Mouse (Mus musculus) kidney, embryonic 16.5 days (tissue): ENCODE measurements around the gene Rab31. TPM values are rescaled to one million over a fixed set of nuclear protein-coding genes. Genes with fewer than 3 reads are reported as not detected.

Experiments
- ATAC-seq: fragments of 200-750 bp; cut with Nextera tagmentation; 2 replicates; pipeline ENCODE4 v1.8.0; 2017; ENCODE audit warnings: moderate TSS enrichment; ENCODE audit not compliant: low FRiP score, low TSS enrichment
- H3K27ac ChIP-seq: fragments of 300-500 bp; sonication (generic); 2 replicates; pipeline ENCODE4 v1.5.1; 2014; ENCODE audit warnings: low read length
- H3K27me3 ChIP-seq: fragments of 300-500 bp; sonication (generic); 2 replicates; pipeline ENCODE4 v1.6.1; 2014; ENCODE audit warnings: low read length, control low read depth, mixed read lengths; ENCODE audit not compliant: insufficient read depth
- H3K36me3 ChIP-seq: fragments of 300-500 bp; sonication (generic); 2 replicates; pipeline ENCODE4 v1.6.1; 2014; ENCODE audit warnings: low read length, control low read depth, mixed read lengths; ENCODE audit not compliant: insufficient read depth
- H3K4me1 ChIP-seq: fragments of 300-500 bp; sonication (generic); 2 replicates; pipeline ENCODE4 v1.6.1; 2014; ENCODE audit warnings: low read length, control low read depth, mixed read lengths; ENCODE audit not compliant: insufficient read depth
- H3K4me2 ChIP-seq: fragments of 300-500 bp; sonication (generic); replicated peaks from 2 replicates; pipeline ENCODE4 v1.6.1; 2014; ENCODE audit warnings: low read depth, low read length
- H3K4me3 ChIP-seq: fragments of 300-500 bp; sonication (generic); 2 replicates; pipeline ENCODE4 v1.5.1; 2014; ENCODE audit warnings: mild to moderate bottlenecking, low read length
- H3K9ac ChIP-seq: fragments of 300-500 bp; sonication (generic); replicated peaks from 2 replicates; pipeline ENCODE4 v1.6.1; 2014; ENCODE audit warnings: low read length
- H3K9me3 ChIP-seq: fragments of 300-500 bp; sonication (generic); 2 replicates; pipeline ENCODE4 v1.6.1; 2016; ENCODE audit warnings: low read length, control low read depth
- WGBS: fragments of 180-500 bp; shearing (Covaris S2); extraction: QIAGEN DNeasy Blood & Tissue Kit; methylation state at CpG from one replicate; pipeline ENCODE4 v1.1.7; 2014; 5-methylcytosine and 5-hydroxymethylcytosine counted together
- polyA plus RNA-seq: library from polyadenylated mRNA; unstranded; fragments of >200 nt; fragmentation: Nextera tagmentation; extraction: Ambion mirVana; gene quantifications from 2 replicates; pipeline ENCODE4 v1.2.1, GENCODE M21; 2015

Rab31 gene
- polyA plus RNA-seq, 1 experiment from 2014 or later, result 38.4 TPM

- Histone ChIP-seq H3K9ac (no peak overlapping the region), H3K4me2 (no peak overlapping the region), H3K27me3 (no peaks in the 10 kb centered on the region), H3K4me3 (no peak overlapping the region), H3K9me3 (no peaks in the 10 kb centered on the region), H3K36me3 (no peaks in the 10 kb centered on the region), H3K4me1 (peaks cover 21% of the 10 kb centered on the region; the same call in 1 of the 2 replicates), H3K27ac (no peak overlapping the region)
- WGBS, result 52% methylated on average over 4 of the region's 4 CpGs
- ATAC-seq, result no peak
These were observed 72.5 kb downstream of the Rab31 start for GRCm38 (mm10) chr17:65700060-65700459.

- Histone ChIP-seq H3K27ac (peak overlapping the region; percentile 68), H3K4me3 (no peak overlapping the region), H3K4me2 (no peak overlapping the region), H3K27me3 (no peaks in the 10 kb centered on the region), H3K9me3 (no peaks in the 10 kb centered on the region), H3K36me3 (no peaks in the 10 kb centered on the region), H3K9ac (no peak overlapping the region), H3K4me1 (peaks cover 21% of the 10 kb centered on the region; the same call in 1 of the 2 replicates)
- ATAC-seq, result peak; percentile 84
- 38% methylated on average over 12 of the region's 12 CpGs for whole genome bisulfite sequencing
These were observed 74.6 kb downstream of the Rab31 start for GRCm38 (mm10) chr17:65697791-65698463.

- no peak overlapping the region for H3K4me3 ChIP-seq
- 87% methylated on average over 13 of the region's 13 CpGs for whole genome bisulfite sequencing
- ATAC-seq, result no peak
- peaks cover 21% of the 10 kb centered on the region; the same call in 1 of the 2 replicates for H3K4me1 ChIP-seq
- H3K27ac ChIP-seq, result no peak overlapping the region
- no peaks in the 10 kb centered on the region for H3K9me3 ChIP-seq
- H3K4me2 ChIP-seq, result no peak overlapping the region
- H3K9ac ChIP-seq, result no peak overlapping the region
- no peaks in the 10 kb centered on the region for H3K36me3 ChIP-seq
- no peaks in the 10 kb centered on the region for H3K27me3 ChIP-seq
These were observed 75.6 kb downstream of the Rab31 start for GRCm38 (mm10) chr17:65696939-65697338.

- no peak for ATAC-seq
- Histone ChIP-seq H3K4me1 (no peaks in the 10 kb centered on the region), H3K4me3 (no peak overlapping the region), H3K9me3 (peaks cover 9% of the 10 kb centered on the region; the same call in 1 of the 2 replicates), H3K4me2 (no peak overlapping the region), H3K27ac (no peak overlapping the region), H3K27me3 (no peaks in the 10 kb centered on the region), H3K9ac (no peak overlapping the region), H3K36me3 (peaks cover 8% of the 10 kb centered on the region; the same call in 1 of the 2 replicates)
- WGBS, result 81% methylated on average over 4 of the region's 4 CpGs
These were observed 80.3 kb downstream of the Rab31 start for GRCm38 (mm10) chr17:65692276-65692675.

- WGBS, result 80% methylated on average over 2 of the region's 2 CpGs
- Histone ChIP-seq H3K4me3 (no peak overlapping the region), H3K27ac (no peak overlapping the region), H3K4me1 (no peaks in the 10 kb centered on the region), H3K36me3 (no peaks in the 10 kb centered on the region), H3K27me3 (no peaks in the 10 kb centered on the region), H3K9me3 (no peaks in the 10 kb centered on the region), H3K9ac (no peak overlapping the region), H3K4me2 (no peak overlapping the region)
- no peak for ATAC-seq
These were observed 88.8 kb downstream of the Rab31 start for GRCm38 (mm10) chr17:65683731-65684130.

GRCm38 (mm10) chr17:65683316-65683715 lies 89.2 kb downstream of the Rab31 start:
- Histone ChIP-seq H3K36me3 (no peaks in the 10 kb centered on the region), H3K4me2 (no peak overlapping the region), H3K9me3 (no peaks in the 10 kb centered on the region), H3K27ac (no peak overlapping the region), H3K4me1 (no peaks in the 10 kb centered on the region), H3K4me3 (no peak overlapping the region), H3K27me3 (no peaks in the 10 kb centered on the region), H3K9ac (no peak overlapping the region)
- no peak for ATAC-seq
- WGBS, result 86% methylated on average over 3 of the region's 3 CpGs

GRCm38 (mm10) chr17:65682071-65682680 lies 90.4 kb downstream of the Rab31 start:
- no peaks in the 10 kb centered on the region for H3K36me3 ChIP-seq
- no peak overlapping the region for H3K9ac ChIP-seq
- no peak for ATAC-seq
- 82% methylated on average over 5 of the region's 5 CpGs for WGBS
- H3K4me2 ChIP-seq, result no peak overlapping the region
- no peak overlapping the region for H3K27ac ChIP-seq
- no peaks in the 10 kb centered on the region for H3K27me3 ChIP-seq
- H3K9me3 ChIP-seq, result no peaks in the 10 kb centered on the region
- no peak overlapping the region for H3K4me3 ChIP-seq
- no peaks in the 10 kb centered on the region for H3K4me1 ChIP-seq

GRCm38 (mm10) chr17:65681516-65681915 lies 91.0 kb downstream of the Rab31 start:
- no peaks in the 10 kb centered on the region for H3K27me3 ChIP-seq
- H3K27ac ChIP-seq, result no peak overlapping the region
- H3K9ac ChIP-seq, result no peak overlapping the region
- no peaks in the 10 kb centered on the region for H3K4me1 ChIP-seq
- ATAC-seq, result no peak
- no peak overlapping the region for H3K4me2 ChIP-seq
- no peak overlapping the region for H3K4me3 ChIP-seq
- no peaks in the 10 kb centered on the region for H3K36me3 ChIP-seq
- 84% methylated on average over 6 of the region's 6 CpGs for WGBS
- no peaks in the 10 kb centered on the region for H3K9me3 ChIP-seq

- no peaks in the 10 kb centered on the region for H3K4me1 ChIP-seq
- no peak overlapping the region for H3K4me2 ChIP-seq
- no peak overlapping the region for H3K4me3 ChIP-seq
- no peaks in the 10 kb centered on the region for H3K36me3 ChIP-seq
- no peak for ATAC-seq
- no peak overlapping the region for H3K9ac ChIP-seq
- H3K27ac ChIP-seq, result no peak overlapping the region
- 88% methylated on average over 2 of the region's 2 CpGs for WGBS
- no peaks in the 10 kb centered on the region for H3K27me3 ChIP-seq
- H3K9me3 ChIP-seq, result no peaks in the 10 kb centered on the region
These were observed 91.6 kb downstream of the Rab31 start for GRCm38 (mm10) chr17:65680801-65681412.
